Mouse (Mus musculus): Measurements from ENCODE around the gene Ppp2r5a.

Ppp2r5a gene

GRCm38 (mm10) chr1:191326233-191326882, 76.7 kb downstream of the Ppp2r5a start:
- peak; percentile 30 for DNase-seq (ENCODE audit: low spot score)

GRCm38 (mm10) chr1:191325726-191326232, 77.3 kb downstream of the Ppp2r5a start, which contains the start of gene Tmem206:
TSS of gene Tmem206 (plus strand) at chr1:191325912.
- DNase-seq (ENCODE audit: low spot score): peak; percentile 94

GRCm38 (mm10) chr1:191324733-191325590, 78.1 kb downstream of the Ppp2r5a start:
- DNase-seq (ENCODE audit: low spot score): no peak

GRCm38 (mm10) chr1:191323381-191323780, 79.7 kb downstream of the Ppp2r5a start:
- no peak for DNase-seq (ENCODE audit: low spot score)

GRCm38 (mm10) chr1:191318686-191319085, 84.4 kb downstream of the Ppp2r5a start:
- DNase-seq (ENCODE audit: low spot score): peak; percentile 47

- peak; percentile 79 for DNase-seq (ENCODE audit: low spot score)
Observed at GRCm38 (mm10) chr1:191317591-191318196, 85.4 kb downstream of the Ppp2r5a start, which contains the start of gene Nenf. TSS of gene Nenf (minus strand) at chr1:191318194.

- DNase-seq (ENCODE audit: low spot score): no peak
Observed at GRCm38 (mm10) chr1:191316818-191317217, 86.3 kb downstream of the Ppp2r5a start.

- DNase-seq (ENCODE audit: low spot score): no peak
Observed at GRCm38 (mm10) chr1:191313926-191314325, 89.1 kb downstream of the Ppp2r5a start.

- no peak for DNase-seq (ENCODE audit: low spot score)
Observed at GRCm38 (mm10) chr1:191313158-191313557, 89.9 kb downstream of the Ppp2r5a start.

GRCm38 (mm10) chr1:191312513-191312941, 90.5 kb downstream of the Ppp2r5a start:
- DNase-seq (ENCODE audit: low spot score): peak; percentile 89

GRCm38 (mm10) chr1:191311296-191311898, 91.7 kb downstream of the Ppp2r5a start:
- no peak for DNase-seq (ENCODE audit: low spot score)

- DNase-seq (ENCODE audit: low spot score): no peak
Observed at GRCm38 (mm10) chr1:191307766-191308455, 95.2 kb downstream of the Ppp2r5a start.

- DNase-seq (ENCODE audit: low spot score): no peak
Observed at GRCm38 (mm10) chr1:191306316-191306715, 96.8 kb downstream of the Ppp2r5a start.

- DNase-seq (ENCODE audit: low spot score): no peak
Observed at GRCm38 (mm10) chr1:191305610-191306009, 97.5 kb downstream of the Ppp2r5a start.

GRCm38 (mm10) chr1:191304216-191304615, 98.9 kb downstream of the Ppp2r5a start:
- DNase-seq (ENCODE audit: low spot score): no peak

- no peak for DNase-seq (ENCODE audit: low spot score)
Observed at GRCm38 (mm10) chr1:191303736-191304135, 99.3 kb downstream of the Ppp2r5a start.
